Mouse (Mus musculus): ENCODE measurements at regions not wholly inside any gene's neighbourhood (a gene's known extent, or its start where the extent isn't known, plus 50 kb on each side); places are given as distances from the start of the nearest gene placed in this dataset.

GRCm38 (mm10) chr3:52444420-52445119 lies 176.4 kb downstream of the Foxo1 start:
- no peak for DNase-seq (ENCODE audit: low spot score in 2 of 2)

- DNase-seq (ENCODE audit: low spot score in 2 of 2), result no peak
Measured at GRCm38 (mm10) chr3:52443856-52444255, 175.7 kb downstream of the Foxo1 start.

- no peak for DNase-seq (ENCODE audit: low spot score in 2 of 2)
Measured at GRCm38 (mm10) chr3:52429014-52429589, 161.0 kb downstream of the Foxo1 start.

- no peak for DNase-seq (ENCODE audit: low spot score in 2 of 2)
Measured at GRCm38 (mm10) chr3:52422826-52423225, 154.7 kb downstream of the Foxo1 start.

GRCm38 (mm10) chr3:52416261-52416660 lies 148.1 kb downstream of the Foxo1 start:
- DNase-seq (ENCODE audit: low spot score in 2 of 2), result no peak

- no peak for DNase-seq (ENCODE audit: low spot score in 2 of 2)
Measured at GRCm38 (mm10) chr3:52415361-52415760, 147.2 kb downstream of the Foxo1 start.

- no peak for DNase-seq (ENCODE audit: low spot score in 2 of 2)
Measured at GRCm38 (mm10) chr3:52414017-52414416, 145.9 kb downstream of the Foxo1 start.

- no peak for DNase-seq (ENCODE audit: low spot score in 2 of 2)
Measured at GRCm38 (mm10) chr3:52413187-52413746, 145.1 kb downstream of the Foxo1 start.

GRCm38 (mm10) chr3:52411356-52411755 lies 143.2 kb downstream of the Foxo1 start:
- no peak for DNase-seq (ENCODE audit: low spot score in 2 of 2)

GRCm38 (mm10) chr3:52409465-52409864 lies 141.3 kb downstream of the Foxo1 start:
- no peak for DNase-seq (ENCODE audit: low spot score in 2 of 2)

GRCm38 (mm10) chr3:52406778-52407318 lies 138.7 kb downstream of the Foxo1 start:
- DNase-seq (ENCODE audit: low spot score in 2 of 2), result no peak

GRCm38 (mm10) chr3:52404636-52405035 lies 136.5 kb downstream of the Foxo1 start:
- no peak for DNase-seq (ENCODE audit: low spot score in 2 of 2)

GRCm38 (mm10) chr3:52403032-52403431 lies 134.9 kb downstream of the Foxo1 start:
- DNase-seq (ENCODE audit: low spot score in 2 of 2), result no peak

Measured in frontal cortex, postnatal 25 days (tissue).